Mouse (Mus musculus): ENCODE results near the gene Adamtsl3. TPM values are rescaled to one million over a fixed set of nuclear protein-coding genes. Genes with fewer than 3 reads are reported as not detected.

Adamtsl3 gene
- not detected for polyA plus RNA-seq (2017; shearing (Covaris generic))

GRCm38 (mm10) chr7:82335211-82336121 is at the start of gene Adamtsl3:
TSS of gene Adamtsl3 (plus strand) at chr7:82335694.

DNA sequence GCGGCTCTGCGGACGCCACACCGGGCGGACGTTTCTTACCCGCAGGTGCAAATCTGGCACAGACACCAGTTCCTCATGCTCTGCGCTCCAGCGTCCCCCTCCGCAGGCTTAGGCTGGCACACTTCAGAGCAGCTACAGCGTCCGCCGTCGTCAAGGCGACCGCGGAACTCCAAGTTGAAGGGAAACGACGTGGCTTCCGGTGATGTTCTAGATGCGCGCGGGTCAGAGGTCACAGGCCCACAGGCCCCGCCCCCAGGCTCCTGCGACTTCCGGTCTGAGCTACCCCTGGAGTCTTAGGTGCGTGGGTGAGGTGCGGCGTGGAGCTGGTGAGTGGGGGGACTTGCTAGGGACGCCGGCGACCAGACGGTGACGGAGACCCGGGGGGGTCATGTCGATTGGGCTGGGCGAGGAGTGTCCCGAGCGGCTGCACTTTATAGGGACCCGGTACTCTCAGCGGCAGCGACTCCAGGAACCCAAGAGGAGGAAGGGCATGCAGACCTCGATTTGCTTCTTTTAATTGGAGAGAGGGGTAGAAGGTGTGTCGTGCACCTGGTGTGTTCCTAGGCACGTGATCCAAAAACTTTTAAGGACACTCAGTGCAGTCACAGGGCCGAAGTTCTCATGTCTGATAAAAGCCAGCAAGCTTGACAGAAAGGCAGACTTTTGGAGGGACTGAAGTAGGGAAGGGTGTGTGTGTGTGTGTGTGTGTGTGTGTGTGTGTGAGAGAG is 313.0 kb downstream of the Adamtsl3 start, which contains the start of the genes Saxo2 and Efl1:
Gene Saxo2 (minus strand): TSS at position 176 of the 728 bp plus-strand sequence.
Gene Efl1 (plus strand): TSS at position 262 of the 728 bp plus-strand sequence.

Other genes starting within 250 kb of the Adamtsl3 start
- gene Sh3gl3, start 161.9 kb upstream of the Adamtsl3 start, polyA plus RNA-seq (2017; shearing (Covaris generic)) = not detected

Measured in naive thymus-derived CD4-positive, alpha-beta T cell, adult 5 months (primary cell).